Mouse (Mus musculus): ENCODE data around the gene Acsf2. TPM values are rescaled to one million over a fixed set of nuclear protein-coding genes. Genes with fewer than 3 reads are reported as not detected.

Gene Acsf2
- polyA plus RNA-seq, 1 experiment from 2014 or later: 5.7 TPM

DNA sequence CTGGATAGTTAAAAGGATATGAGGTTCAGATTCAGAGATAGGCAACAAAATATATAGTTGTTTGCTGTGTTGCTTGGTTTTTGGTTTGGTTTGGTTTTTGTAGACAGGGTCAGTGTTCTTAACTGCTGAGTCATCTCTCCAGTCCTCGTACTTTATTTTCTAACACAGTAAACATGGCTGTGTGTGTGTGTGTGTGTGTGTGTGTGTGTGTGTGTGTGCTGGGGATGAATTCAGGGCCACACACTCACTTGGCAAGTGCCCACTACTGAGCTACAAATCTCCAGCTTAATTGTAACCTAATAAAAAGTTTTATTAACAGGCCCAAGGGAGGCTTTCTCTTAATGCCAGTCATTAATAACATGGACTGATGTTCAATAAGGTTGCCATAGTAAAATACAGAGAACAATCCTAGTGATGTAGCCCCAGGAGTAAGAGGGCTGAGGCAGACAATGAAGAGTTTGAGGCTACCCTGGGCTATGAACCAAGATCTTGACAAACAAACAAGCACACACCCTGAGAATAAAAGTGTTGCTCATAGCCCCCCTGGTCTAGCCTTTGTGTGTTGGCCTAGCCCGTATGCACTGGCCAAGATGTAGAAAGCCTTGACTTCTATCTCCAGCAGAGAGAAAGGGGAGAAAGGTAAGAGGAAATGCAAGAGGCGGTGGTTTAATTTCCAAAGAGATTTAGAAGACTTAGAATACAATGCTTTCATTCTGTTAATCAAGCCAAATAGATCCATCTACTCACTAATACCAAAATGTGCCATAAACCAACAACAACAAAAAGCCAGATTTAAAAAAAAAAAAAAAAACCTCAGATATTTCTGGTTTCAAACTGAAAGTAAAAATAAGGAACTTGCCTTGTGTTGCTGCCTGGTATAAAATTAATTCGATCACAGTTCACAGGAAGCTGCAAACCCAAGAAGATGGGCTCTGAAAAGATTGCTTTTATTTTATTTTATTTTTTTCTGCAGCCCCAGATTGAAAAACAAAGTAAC, 9.4 kb upstream of the Acsf2 start:
- Histone ChIP-seq H3K9ac (ENCODE audit: low read length) (no peak overlapping the region), H3K4me1 (replicated peaks; ENCODE audit: control insufficient read depth, insufficient read depth, low read length) (no peaks in the 10 kb centered on the region), H3K27ac (ENCODE audit: low read depth) (no peak overlapping the region), H3K27me3 (replicated peaks; ENCODE audit: control insufficient read depth, insufficient read depth, low read length) (no peaks in the 10 kb centered on the region), H3K4me3 (ENCODE audit: low read depth, low read length) (no peak overlapping the region), H3K4me2 (ENCODE audit: low read length) (no peak overlapping the region), H3K9me3 (ENCODE audit: control insufficient read depth, low read length) (no peaks in the 10 kb centered on the region), H3K36me3 (ENCODE audit: control insufficient read depth, insufficient read depth, low read length) (no peaks in the 10 kb centered on the region)
- no peak for ATAC-seq (replicated peaks; ENCODE audit: low FRiP score, low TSS enrichment, low read depth)
- no peak for DNase-seq (ENCODE audit: low spot score)
- WGBS: 77% methylated on average over 4 of the region's 4 CpGs

DNA sequence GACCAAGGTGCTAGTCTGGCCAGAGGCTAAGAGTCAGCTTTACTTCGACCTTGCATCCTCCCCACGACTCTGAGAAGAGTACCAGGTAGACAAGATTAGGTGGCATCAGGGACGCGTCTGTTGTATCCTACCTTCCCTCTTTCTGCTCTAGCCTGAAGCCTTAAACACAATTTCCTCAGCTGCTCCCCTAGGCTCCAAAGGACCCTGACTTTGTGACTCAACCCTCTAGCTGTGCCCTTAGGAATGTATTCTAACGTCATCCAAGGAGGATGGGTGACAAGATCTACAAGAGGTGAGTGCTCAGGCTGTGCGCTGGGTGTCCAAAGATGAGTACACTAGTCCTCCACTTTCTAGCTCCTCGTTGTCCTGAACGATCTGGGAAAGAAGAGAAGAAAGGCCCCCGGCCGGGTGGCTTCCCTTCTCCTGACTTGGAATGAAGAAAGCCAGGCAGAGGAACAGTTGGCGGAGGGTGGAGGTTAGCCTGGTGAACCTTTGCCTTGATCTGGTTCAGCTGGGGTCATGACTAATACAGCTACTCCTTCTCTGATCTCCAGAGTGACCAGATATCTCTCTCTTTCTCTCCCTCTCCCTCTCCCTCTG, 785 bp upstream of the Acsf2 start:
- 61% methylated on average over 11 of the region's 11 CpGs for WGBS
- Histone ChIP-seq H3K4me2 (ENCODE audit: low read length) (peak overlapping the region; percentile 53), H3K4me1 (replicated peaks; ENCODE audit: control insufficient read depth, insufficient read depth, low read length) (peaks cover 12% of the 10 kb centered on the region), H3K27ac (ENCODE audit: low read depth) (no peak overlapping the region), H3K27me3 (replicated peaks; ENCODE audit: control insufficient read depth, insufficient read depth, low read length) (no peaks in the 10 kb centered on the region), H3K9ac (ENCODE audit: low read length) (peak overlapping the region; percentile 50), H3K36me3 (ENCODE audit: control insufficient read depth, insufficient read depth, low read length) (no peaks in the 10 kb centered on the region), H3K4me3 (ENCODE audit: low read depth, low read length) (peak overlapping the region; percentile 44; the same call in 1 of the 2 replicates), H3K9me3 (ENCODE audit: control insufficient read depth, low read length) (no peaks in the 10 kb centered on the region)
- ATAC-seq (replicated peaks; ENCODE audit: low FRiP score, low TSS enrichment, low read depth) (no peak), DNase-seq (ENCODE audit: low spot score) (peak; percentile 58)

DNA sequence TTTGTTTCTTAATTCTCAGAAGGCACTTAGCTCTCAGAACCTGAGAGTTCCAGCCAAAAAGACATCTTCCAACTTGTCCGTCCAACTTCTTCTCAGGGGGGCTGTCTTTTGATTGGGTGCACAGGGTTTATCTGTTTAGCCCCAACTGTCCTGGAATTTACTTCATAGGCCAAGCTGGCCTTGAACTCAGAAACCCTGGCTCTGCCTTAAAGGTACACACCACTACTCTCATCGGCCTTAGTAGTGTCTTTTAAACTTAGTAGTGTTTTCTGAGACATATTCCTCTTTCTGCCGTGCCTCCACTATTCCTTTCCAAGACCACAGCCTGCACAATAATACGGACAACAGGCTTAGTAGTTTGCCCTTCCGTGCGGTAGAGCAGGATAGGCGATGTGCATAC, 1.2 kb downstream of the Acsf2 start:
- H3K9ac ChIP-seq (ENCODE audit: low read length): no peak overlapping the region
- H3K9me3 ChIP-seq (ENCODE audit: control insufficient read depth, low read length): no peaks in the 10 kb centered on the region
- ATAC-seq (replicated peaks; ENCODE audit: low FRiP score, low TSS enrichment, low read depth) (no peak), DNase-seq (ENCODE audit: low spot score) (no peak)
- H3K4me2 ChIP-seq (ENCODE audit: low read length): peak overlapping the region; percentile 53
- H3K27me3 ChIP-seq (replicated peaks; ENCODE audit: control insufficient read depth, insufficient read depth, low read length): no peaks in the 10 kb centered on the region
- H3K27ac ChIP-seq (ENCODE audit: low read depth): no peak overlapping the region
- no peaks in the 10 kb centered on the region for H3K36me3 ChIP-seq (ENCODE audit: control insufficient read depth, insufficient read depth, low read length)
- 0 out of 2 replicates have a peak overlapping the region, but pooled peaks have one; percentile 44 for H3K4me3 ChIP-seq (ENCODE audit: low read depth, low read length)
- 94% methylated on average over 7 of the region's 7 CpGs for WGBS
- peaks cover 12% of the 10 kb centered on the region for H3K4me1 ChIP-seq (replicated peaks; ENCODE audit: control insufficient read depth, insufficient read depth, low read length)

DNA sequence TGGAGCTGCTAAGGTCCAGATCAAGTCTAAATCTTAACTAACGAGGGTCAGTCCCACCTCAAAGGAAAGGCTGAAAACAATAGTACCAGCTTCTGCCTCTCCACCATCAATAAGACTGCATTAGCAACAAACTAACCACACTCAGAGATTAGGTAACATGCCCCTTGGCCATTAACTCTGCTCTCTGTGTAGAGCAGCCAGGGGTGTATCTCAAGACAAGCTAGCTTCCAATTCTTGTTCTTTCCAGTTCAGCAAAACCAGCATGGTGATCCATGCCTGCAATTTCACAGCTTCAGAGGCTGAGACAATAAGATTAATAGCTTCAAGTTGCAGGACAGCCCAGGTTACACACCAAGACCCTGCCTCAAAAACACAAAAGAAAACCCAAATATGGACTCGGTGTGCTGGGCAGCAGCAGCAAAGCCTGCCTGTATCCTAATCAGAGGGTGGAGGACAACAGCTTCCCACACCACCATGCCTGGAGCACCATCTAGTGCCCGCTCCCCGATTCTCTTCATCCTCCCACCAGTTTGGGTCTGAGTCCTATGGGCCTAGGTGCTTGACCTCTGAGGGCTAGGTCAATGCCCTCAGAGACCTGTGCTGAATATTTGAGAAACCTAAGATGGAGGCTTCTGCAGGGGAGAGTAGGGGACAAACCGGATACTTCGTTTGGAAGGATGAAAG, 3.1 kb downstream of the Acsf2 start:
- no peak for ATAC-seq (replicated peaks; ENCODE audit: low FRiP score, low TSS enrichment, low read depth)
- Histone ChIP-seq H3K4me3 (ENCODE audit: low read depth, low read length) (no peak overlapping the region), H3K36me3 (ENCODE audit: control insufficient read depth, insufficient read depth, low read length) (no peaks in the 10 kb centered on the region), H3K4me1 (replicated peaks; ENCODE audit: control insufficient read depth, insufficient read depth, low read length) (peaks cover 12% of the 10 kb centered on the region), H3K9me3 (ENCODE audit: control insufficient read depth, low read length) (no peaks in the 10 kb centered on the region), H3K4me2 (ENCODE audit: low read length) (no peak overlapping the region), H3K27ac (ENCODE audit: low read depth) (no peak overlapping the region), H3K9ac (ENCODE audit: low read length) (no peak overlapping the region), H3K27me3 (replicated peaks; ENCODE audit: control insufficient read depth, insufficient read depth, low read length) (no peaks in the 10 kb centered on the region)
- 66% methylated on average over 6 of the region's 6 CpGs for WGBS
- no peak for DNase-seq (ENCODE audit: low spot score)

DNA sequence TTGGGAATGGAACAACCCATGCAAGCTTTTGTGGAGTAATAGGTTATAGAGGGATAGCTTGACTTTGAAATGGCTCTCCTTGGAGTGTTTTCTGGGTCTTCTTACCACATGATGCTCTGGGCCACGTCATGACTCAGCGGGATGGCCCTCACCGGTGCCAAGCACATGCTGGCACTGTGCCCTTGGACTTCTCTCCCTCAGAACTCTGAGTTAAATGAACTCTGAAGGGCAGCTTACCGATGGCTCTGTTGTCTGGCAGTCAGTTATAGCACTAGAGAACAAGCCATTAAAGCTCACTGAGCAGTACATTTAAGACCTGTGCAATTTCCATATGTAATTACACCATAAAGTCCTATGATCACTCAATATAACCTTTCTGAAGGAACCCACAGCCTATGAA, 4.4 kb downstream of the Acsf2 start:
- Histone ChIP-seq H3K9me3 (ENCODE audit: control insufficient read depth, low read length) (no peaks in the 10 kb centered on the region), H3K36me3 (ENCODE audit: control insufficient read depth, insufficient read depth, low read length) (no peaks in the 10 kb centered on the region), H3K4me3 (ENCODE audit: low read depth, low read length) (no peak overlapping the region), H3K27me3 (replicated peaks; ENCODE audit: control insufficient read depth, insufficient read depth, low read length) (no peaks in the 10 kb centered on the region), H3K27ac (ENCODE audit: low read depth) (no peak overlapping the region), H3K4me2 (ENCODE audit: low read length) (no peak overlapping the region), H3K9ac (ENCODE audit: low read length) (no peak overlapping the region), H3K4me1 (replicated peaks; ENCODE audit: control insufficient read depth, insufficient read depth, low read length) (peaks cover 12% of the 10 kb centered on the region)
- DNase-seq (ENCODE audit: low spot score) (no peak), ATAC-seq (replicated peaks; ENCODE audit: low FRiP score, low TSS enrichment, low read depth) (no peak)
- 84% methylated on average over 4 of the region's 4 CpGs for WGBS

DNA sequence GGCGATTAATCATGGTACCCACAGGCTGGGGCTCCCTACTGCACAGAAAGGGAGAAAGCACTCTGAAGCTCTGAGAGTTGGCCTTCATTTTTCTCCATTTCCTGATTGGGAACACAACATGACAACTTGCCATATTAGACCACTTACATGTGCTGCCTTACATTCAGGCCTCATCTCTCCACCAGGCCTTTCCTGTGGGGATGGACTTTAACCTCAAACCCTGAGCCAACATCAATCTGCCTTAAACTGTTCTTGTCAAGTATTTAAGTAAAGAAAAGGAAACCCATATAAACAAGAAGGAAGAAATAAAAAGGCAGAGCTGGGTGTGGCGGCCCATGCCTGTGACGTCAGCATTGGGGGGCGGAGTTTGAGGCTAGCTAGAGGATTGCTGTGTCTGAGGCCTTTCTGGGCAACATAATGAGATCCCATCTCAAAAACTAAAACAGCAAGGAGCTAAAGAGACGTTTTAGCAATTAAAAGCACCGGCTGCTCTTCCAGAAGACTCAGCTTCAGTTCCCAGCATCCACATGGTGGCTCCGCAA, 5.3 kb downstream of the Acsf2 start:
- DNase-seq (ENCODE audit: low spot score): peak; percentile 77
- Histone ChIP-seq H3K9me3 (ENCODE audit: control insufficient read depth, low read length) (no peaks in the 10 kb centered on the region), H3K27me3 (replicated peaks; ENCODE audit: control insufficient read depth, insufficient read depth, low read length) (no peaks in the 10 kb centered on the region), H3K36me3 (ENCODE audit: control insufficient read depth, insufficient read depth, low read length) (no peaks in the 10 kb centered on the region), H3K4me2 (ENCODE audit: low read length) (no peak overlapping the region), H3K4me1 (replicated peaks; ENCODE audit: control insufficient read depth, insufficient read depth, low read length) (peaks cover 12% of the 10 kb centered on the region), H3K27ac (ENCODE audit: low read depth) (no peak overlapping the region), H3K9ac (ENCODE audit: low read length) (no peak overlapping the region), H3K4me3 (ENCODE audit: low read depth, low read length) (no peak overlapping the region)
- ATAC-seq (replicated peaks; ENCODE audit: low FRiP score, low TSS enrichment, low read depth): no peak
- WGBS: 67% methylated on average over 7 of the region's 7 CpGs

DNA sequence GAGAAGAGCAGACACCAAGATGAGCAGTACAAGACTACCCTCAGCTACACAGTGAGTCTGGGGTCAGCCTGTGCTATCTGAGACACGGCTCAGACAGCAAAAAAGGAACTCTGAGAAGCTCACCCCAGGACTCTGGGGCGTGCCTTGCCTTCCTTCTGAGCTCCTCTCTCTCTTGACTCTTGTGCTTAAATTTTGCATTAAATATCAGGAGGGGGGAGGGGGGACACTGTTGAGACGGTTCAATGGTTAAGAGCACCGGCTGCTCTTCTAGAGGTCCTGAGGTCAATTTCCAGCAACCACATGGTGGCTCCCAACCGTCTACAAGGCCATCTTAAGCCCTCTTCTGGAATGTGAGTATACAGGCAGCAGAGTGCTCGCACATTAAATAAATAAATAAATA, 14.2 kb downstream of the Acsf2 start:
- ATAC-seq (replicated peaks; ENCODE audit: low FRiP score, low TSS enrichment, low read depth) (no peak), DNase-seq (ENCODE audit: low spot score) (no peak)
- Histone ChIP-seq H3K4me1 (replicated peaks; ENCODE audit: control insufficient read depth, insufficient read depth, low read length) (peaks cover 7% of the 10 kb centered on the region; the same call in 1 of the 2 replicates), H3K27me3 (replicated peaks; ENCODE audit: control insufficient read depth, insufficient read depth, low read length) (no peaks in the 10 kb centered on the region), H3K4me2 (ENCODE audit: low read length) (no peak overlapping the region), H3K9me3 (ENCODE audit: control insufficient read depth, low read length) (no peaks in the 10 kb centered on the region), H3K36me3 (ENCODE audit: control insufficient read depth, insufficient read depth, low read length) (0 out of 2 replicates have a peak, but pooled peaks cover 3% of the 10 kb centered on the region), H3K27ac (ENCODE audit: low read depth) (no peak overlapping the region), H3K4me3 (ENCODE audit: low read depth, low read length) (no peak overlapping the region), H3K9ac (ENCODE audit: low read length) (no peak overlapping the region)
- 86% methylated on average over 6 of the region's 6 CpGs for WGBS

DNA sequence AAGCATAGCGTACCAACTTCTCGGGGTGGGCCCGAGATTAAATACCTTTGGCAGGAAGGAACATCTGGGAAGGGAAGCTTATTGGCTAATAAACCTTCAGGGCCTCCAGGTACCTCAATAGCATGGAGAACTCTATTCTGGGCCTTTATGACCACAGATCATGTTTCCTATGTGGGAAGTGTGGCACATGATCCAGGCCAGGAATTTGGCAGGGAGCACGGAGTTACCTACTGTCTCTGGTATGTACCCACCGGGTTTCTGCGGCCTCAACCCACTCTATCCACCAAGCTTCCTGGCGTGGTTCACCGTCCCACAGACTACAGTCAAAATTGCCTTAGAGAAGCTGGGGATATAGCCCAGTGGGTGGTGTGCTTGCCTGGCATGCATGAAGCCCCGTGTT, 16.6 kb downstream of the Acsf2 start:
- Histone ChIP-seq H3K4me2 (ENCODE audit: low read length) (no peak overlapping the region), H3K27me3 (replicated peaks; ENCODE audit: control insufficient read depth, insufficient read depth, low read length) (no peaks in the 10 kb centered on the region), H3K4me1 (replicated peaks; ENCODE audit: control insufficient read depth, insufficient read depth, low read length) (no peaks in the 10 kb centered on the region), H3K9ac (ENCODE audit: low read length) (no peak overlapping the region), H3K9me3 (ENCODE audit: control insufficient read depth, low read length) (no peaks in the 10 kb centered on the region), H3K27ac (ENCODE audit: low read depth) (no peak overlapping the region), H3K4me3 (ENCODE audit: low read depth, low read length) (no peak overlapping the region), H3K36me3 (ENCODE audit: control insufficient read depth, insufficient read depth, low read length) (0 out of 2 replicates have a peak, but pooled peaks cover 3% of the 10 kb centered on the region)
- ATAC-seq (replicated peaks; ENCODE audit: low FRiP score, low TSS enrichment, low read depth): no peak
- no peak for DNase-seq (ENCODE audit: low spot score)
- WGBS: 93% methylated on average over 9 of the region's 9 CpGs

Data from intestine, embryonic 14.5 days (tissue).